ENCODE assay signal across 16 mouse cellular contexts in the genomic region with DNA sequence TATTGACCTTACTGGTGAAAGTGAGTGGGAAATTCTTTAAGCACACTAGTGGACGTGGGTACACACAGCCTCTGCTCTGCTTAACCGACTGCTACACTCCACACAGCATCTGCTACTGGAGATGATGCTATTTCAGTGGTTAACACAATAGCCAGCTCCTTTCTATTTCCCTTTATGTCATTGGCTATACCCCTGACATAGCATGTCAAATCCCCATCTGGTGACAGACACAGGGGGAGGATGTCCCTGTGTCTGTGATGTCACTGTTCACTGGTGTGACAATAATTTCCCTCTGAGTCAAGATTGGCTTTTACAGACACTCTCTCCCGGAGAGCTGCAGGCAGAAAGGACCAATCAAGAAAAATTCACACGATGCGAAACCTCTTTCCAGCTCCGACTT.
A peak's percentile ranks its signal among the peaks of the same experiment; 100 is the strongest.
DNase-seq lines count a peak whose midpoint lies in the region; ATAC-seq lines count a peak whose summit lies in the region.
"Had no signal": no experiment of that assay in that cellular context is flagged by ENCODE, and none has a peak within 500 bp of the region (broad histone marks: within the 10 kb centered on the region; RNA-seq: fewer than 3 reads in every experiment).

No protein-coding gene starts in this region.

- no peak overlapping the region for H3K4me2 ChIP-seq in hindbrain, embryonic 12.5 days (replicated peaks)
- H3K4me2 ChIP-seq in neural tube, embryonic 12.5 days (replicated peaks) = no peak overlapping the region
- no peak overlapping the region for H3K4me2 ChIP-seq in neural tube, embryonic 15.5 days
- H3K4me2 ChIP-seq: forebrain, embryonic 15.5 days; heart, embryonic 12.5 days; hindbrain, embryonic 15.5 days had no signal

- no peaks in the 10 kb centered on the region for H3K9me3 ChIP-seq in hindbrain, embryonic 12.5 days (replicated peaks)
- H3K9me3 ChIP-seq in hindbrain, embryonic 10.5 days = no peaks in the 10 kb centered on the region
- no peaks in the 10 kb centered on the region for H3K9me3 ChIP-seq in neural tube, embryonic 12.5 days
- H3K9me3 ChIP-seq in neural tube, embryonic 15.5 days (replicated peaks) = no peaks in the 10 kb centered on the region
- H3K9me3 ChIP-seq: embryonic facial prominence, embryonic 10.5 days; forebrain, embryonic 15.5 days; heart, embryonic 12.5 days; hindbrain, embryonic 15.5 days had no signal

- no peaks in the 10 kb centered on the region for H3K27me3 ChIP-seq in hindbrain, embryonic 12.5 days
- H3K27me3 ChIP-seq in hindbrain, embryonic 10.5 days (ENCODE audit: insufficient read depth, poor library complexity, severe bottlenecking) = no peaks in the 10 kb centered on the region
- H3K27me3 ChIP-seq in neural tube, embryonic 12.5 days (replicated peaks) = no peaks in the 10 kb centered on the region
- no peaks in the 10 kb centered on the region for H3K27me3 ChIP-seq in neural tube, embryonic 15.5 days (replicated peaks)
- H3K27me3 ChIP-seq: forebrain, embryonic 15.5 days; heart, embryonic 12.5 days; hindbrain, embryonic 15.5 days had no signal

- peak; percentile 50; the same call in 1 of the 2 replicates for ATAC-seq in hindbrain, embryonic 12.5 days (ENCODE audit: low FRiP score)
- 0 out of 2 replicates have a peak, but pooled peaks have one; percentile 25 for ATAC-seq in neural tube, embryonic 12.5 days (ENCODE audit: low FRiP score, low read depth)
- ATAC-seq in neural tube, embryonic 15.5 days (ENCODE audit: low FRiP score) = no peak
- ATAC-seq: forebrain, embryonic 15.5 days had no signal

- H3K27ac ChIP-seq in hindbrain, embryonic 12.5 days = no peak overlapping the region
- no peak overlapping the region for H3K27ac ChIP-seq in hindbrain, embryonic 10.5 days
- no peak overlapping the region for H3K27ac ChIP-seq in neural tube, embryonic 12.5 days
- H3K27ac ChIP-seq in neural tube, embryonic 15.5 days (replicated peaks) = no peak overlapping the region
- H3K27ac ChIP-seq: embryonic facial prominence, embryonic 10.5 days; forebrain, embryonic 15.5 days; heart, adult 2 months; hindbrain, embryonic 15.5 days had no signal

- peaks cover 8% of the 10 kb centered on the region for H3K4me1 ChIP-seq in hindbrain, embryonic 12.5 days
- no peaks in the 10 kb centered on the region for H3K4me1 ChIP-seq in hindbrain, embryonic 10.5 days (replicated peaks)
- no peaks in the 10 kb centered on the region for H3K4me1 ChIP-seq in neural tube, embryonic 12.5 days
- peaks cover 6% of the 10 kb centered on the region; the same call in 1 of the 2 replicates for H3K4me1 ChIP-seq in neural tube, embryonic 15.5 days
- H3K4me1 ChIP-seq: hindbrain, embryonic 15.5 days had no signal

- H3K4me3 ChIP-seq in hindbrain, embryonic 12.5 days = no peak overlapping the region
- no peak overlapping the region for H3K4me3 ChIP-seq in hindbrain, embryonic 10.5 days
- no peak overlapping the region for H3K4me3 ChIP-seq in neural tube, embryonic 12.5 days
- no peak overlapping the region for H3K4me3 ChIP-seq in neural tube, embryonic 15.5 days (replicated peaks)
- H3K4me3 ChIP-seq: embryonic facial prominence, embryonic 10.5 days; forebrain, embryonic 15.5 days; heart, adult 2 months; heart, embryonic 12.5 days; hindbrain, embryonic 15.5 days had no signal

- WGBS in hindbrain, embryonic 12.5 days = 88% methylated on average over 6 of the region's 6 CpGs
- 85% methylated on average over 6 of the region's 6 CpGs for WGBS in hindbrain, embryonic 10.5 days
- 83% methylated on average over 6 of the region's 6 CpGs for WGBS in neural tube, embryonic 12.5 days
- WGBS in neural tube, embryonic 15.5 days = 78% methylated on average over 6 of the region's 6 CpGs

- DNase-seq in hindbrain, embryonic 10.5 days (ENCODE audit: low spot score) = no peak
- DNase-seq in retina, embryonic 14.5 days (ENCODE audit: low spot score) = peak; percentile 13
- no peak for DNase-seq in right cerebral cortex, postnatal 36 days (ENCODE audit: low spot score in 2 of 2)
- DNase-seq: adrenal gland, adult 8-10 months; adrenal gland, postnatal 36 days; cerebellum, adult 2 months; cerebellum, postnatal 10 days; gastrocnemius, postnatal 14 days; heart, adult 2 months had no signal

- H3K36me3 ChIP-seq in hindbrain, embryonic 12.5 days = no peaks in the 10 kb centered on the region
- no peaks in the 10 kb centered on the region for H3K36me3 ChIP-seq in hindbrain, embryonic 10.5 days
- H3K36me3 ChIP-seq in neural tube, embryonic 12.5 days = no peaks in the 10 kb centered on the region
- no peaks in the 10 kb centered on the region for H3K36me3 ChIP-seq in neural tube, embryonic 15.5 days
- H3K36me3 ChIP-seq: embryonic facial prominence, embryonic 10.5 days; forebrain, embryonic 15.5 days; heart, embryonic 12.5 days; hindbrain, embryonic 15.5 days had no signal

- H3K9ac ChIP-seq in hindbrain, embryonic 12.5 days = no peak overlapping the region
- H3K9ac ChIP-seq in neural tube, embryonic 12.5 days = no peak overlapping the region
- H3K9ac ChIP-seq in neural tube, embryonic 15.5 days (replicated peaks) = no peak overlapping the region
- H3K9ac ChIP-seq: forebrain, embryonic 15.5 days; heart, embryonic 12.5 days; hindbrain, embryonic 15.5 days had no signal
